Mouse (Mus musculus): ENCODE data around the gene Gm49630. TPM values are rescaled to one million over a fixed set of nuclear protein-coding genes. Genes with fewer than 3 reads are reported as not detected.
A peak's percentile ranks its signal among the peaks of the same experiment; 100 is the strongest.
"Not testable (repeated sequence)": the region's sequence is repeated elsewhere in the genome, so short reads cannot be mapped to it uniquely, and the experiment has no call there.

Gm49630 gene
- polyA plus RNA-seq, 1 experiment from 2014 or later, result not detected

DNA sequence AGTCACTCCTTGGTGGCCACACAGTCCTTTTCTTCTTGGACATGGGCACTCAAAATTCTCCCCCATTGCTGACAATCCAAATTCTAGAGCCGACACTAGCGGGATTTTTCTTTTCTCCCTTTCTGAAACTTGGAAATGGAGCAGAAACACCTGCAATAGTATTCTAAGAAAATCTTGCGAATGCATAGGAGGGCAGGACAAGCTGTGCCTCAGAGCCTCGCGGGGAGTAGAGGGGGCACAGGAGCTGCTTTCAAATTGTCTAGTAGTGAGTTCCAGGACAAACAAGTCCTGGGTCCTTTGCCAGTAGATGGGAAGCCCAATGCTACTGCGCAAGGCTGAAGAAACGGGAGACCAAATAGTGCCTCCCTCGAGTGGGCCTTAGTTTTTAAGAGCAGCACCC lies 23.9 kb upstream of the Gm49630 start:
- H3K9me3 ChIP-seq (ENCODE audit: control insufficient read depth, low read depth, low read length); H3K4me2 ChIP-seq (replicated peaks; ENCODE audit: low read depth, low read length); H3K9ac ChIP-seq (replicated peaks; ENCODE audit: low read depth, low read length); H3K27ac ChIP-seq (ENCODE audit: low read length); ATAC-seq (ENCODE audit: insufficient number of reproducible peaks, insufficient read depth, low FRiP score, low read depth); H3K4me1 ChIP-seq (ENCODE audit: control insufficient read depth, insufficient read depth, low read length); H3K36me3 ChIP-seq (ENCODE audit: control insufficient read depth, insufficient read depth, low read length); H3K4me3 ChIP-seq (ENCODE audit: low read depth, low read length); H3K27me3 ChIP-seq (ENCODE audit: control insufficient read depth, insufficient read depth, low read length): not testable (repeated sequence)
- WGBS, result 85% methylated on average over 7 of the region's 8 CpGs

DNA sequence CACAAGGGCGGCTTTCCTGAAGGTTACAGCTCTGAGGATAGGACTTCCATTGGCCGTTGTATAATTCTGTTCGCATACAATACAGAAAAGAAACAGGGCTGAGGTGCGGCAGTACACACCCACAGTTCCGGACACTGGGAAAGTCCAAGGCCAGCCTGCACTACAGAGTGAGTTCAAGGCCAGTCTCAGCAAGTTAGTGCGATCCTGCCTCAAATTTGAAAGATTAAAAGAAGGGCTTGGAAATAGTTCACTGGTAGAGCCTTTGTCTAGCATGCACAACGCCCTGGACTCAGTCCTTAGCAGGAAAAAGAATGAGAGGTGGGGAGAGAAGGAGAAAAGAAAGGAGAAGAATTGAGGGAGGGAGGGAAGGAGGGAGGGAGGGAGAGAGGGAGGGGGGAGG lies 23.3 kb upstream of the Gm49630 start:
- 91% methylated on average over 7 of the region's 7 CpGs for WGBS
- H3K9ac ChIP-seq (replicated peaks; ENCODE audit: low read depth, low read length); ATAC-seq (ENCODE audit: insufficient number of reproducible peaks, insufficient read depth, low FRiP score, low read depth): not testable (repeated sequence)

DNA sequence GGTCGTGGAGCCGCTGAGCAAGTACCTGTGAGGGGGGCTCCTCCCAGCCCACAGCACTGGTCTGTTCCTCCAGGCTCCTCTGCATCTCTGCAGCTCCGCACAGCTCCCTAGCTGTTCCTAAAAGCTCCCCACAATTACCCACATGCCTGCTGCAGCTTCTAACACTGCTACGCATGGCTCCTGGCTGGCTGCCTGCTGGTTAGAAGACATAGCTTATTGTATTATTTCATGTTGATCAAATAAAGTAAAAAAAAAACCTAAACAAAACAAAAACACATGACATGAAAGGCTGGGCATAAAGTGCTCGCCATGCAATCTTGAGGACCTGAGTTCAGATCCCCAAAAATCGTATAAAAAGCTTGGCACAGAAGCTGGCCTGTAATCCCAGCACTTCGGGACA lies 18.1 kb upstream of the Gm49630 start:
- 59% methylated on average over 7 of the region's 7 CpGs for WGBS
- H3K9ac ChIP-seq (replicated peaks; ENCODE audit: low read depth, low read length); H3K36me3 ChIP-seq (ENCODE audit: control insufficient read depth, insufficient read depth, low read length): not testable (repeated sequence)

More for the DNA sequence above, 23.3 kb upstream of the Gm49630 start:
- not testable (repeated sequence) for H3K4me1 ChIP-seq (ENCODE audit: control insufficient read depth, insufficient read depth, low read length); H3K9me3 ChIP-seq (ENCODE audit: control insufficient read depth, low read depth, low read length); H3K27ac ChIP-seq (ENCODE audit: low read length); H3K4me3 ChIP-seq (ENCODE audit: low read depth, low read length); H3K36me3 ChIP-seq (ENCODE audit: control insufficient read depth, insufficient read depth, low read length); H3K4me2 ChIP-seq (replicated peaks; ENCODE audit: low read depth, low read length); H3K27me3 ChIP-seq (ENCODE audit: control insufficient read depth, insufficient read depth, low read length)

DNA sequence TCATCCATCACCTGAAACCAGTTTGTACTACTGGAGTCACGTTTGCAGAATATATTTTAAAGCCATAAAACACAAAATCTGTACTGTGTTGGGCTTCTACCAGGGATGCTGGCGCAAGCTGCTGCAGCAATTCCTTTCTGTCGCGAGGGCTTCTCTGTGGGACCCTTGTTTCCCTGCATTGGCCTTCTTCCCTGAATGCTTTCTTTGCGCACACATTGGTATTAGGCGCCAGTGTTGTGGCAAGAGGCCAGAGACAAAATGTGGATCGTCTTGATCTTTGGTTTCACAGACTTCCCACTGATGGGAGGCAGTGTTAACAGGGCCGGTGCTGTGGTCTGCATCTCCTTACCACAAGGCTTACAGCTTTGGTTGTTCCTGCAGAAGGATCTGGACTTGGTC lies 17.2 kb upstream of the Gm49630 start:
- H3K9me3 ChIP-seq (ENCODE audit: control insufficient read depth, low read depth, low read length); H3K4me1 ChIP-seq (ENCODE audit: control insufficient read depth, insufficient read depth, low read length); H3K9ac ChIP-seq (replicated peaks; ENCODE audit: low read depth, low read length); H3K27me3 ChIP-seq (ENCODE audit: control insufficient read depth, insufficient read depth, low read length); H3K27ac ChIP-seq (ENCODE audit: low read length); H3K36me3 ChIP-seq (ENCODE audit: control insufficient read depth, insufficient read depth, low read length); H3K4me2 ChIP-seq (replicated peaks; ENCODE audit: low read depth, low read length); ATAC-seq (ENCODE audit: insufficient number of reproducible peaks, insufficient read depth, low FRiP score, low read depth); H3K4me3 ChIP-seq (ENCODE audit: low read depth, low read length): not testable (repeated sequence)
- WGBS, result 77% methylated on average over 6 of the region's 8 CpGs

More for the DNA sequence above, 18.1 kb upstream of the Gm49630 start:
- not testable (repeated sequence) for H3K27ac ChIP-seq (ENCODE audit: low read length); H3K9me3 ChIP-seq (ENCODE audit: control insufficient read depth, low read depth, low read length); H3K4me3 ChIP-seq (ENCODE audit: low read depth, low read length); H3K4me2 ChIP-seq (replicated peaks; ENCODE audit: low read depth, low read length); H3K4me1 ChIP-seq (ENCODE audit: control insufficient read depth, insufficient read depth, low read length); H3K27me3 ChIP-seq (ENCODE audit: control insufficient read depth, insufficient read depth, low read length); ATAC-seq (ENCODE audit: insufficient number of reproducible peaks, insufficient read depth, low FRiP score, low read depth)

DNA sequence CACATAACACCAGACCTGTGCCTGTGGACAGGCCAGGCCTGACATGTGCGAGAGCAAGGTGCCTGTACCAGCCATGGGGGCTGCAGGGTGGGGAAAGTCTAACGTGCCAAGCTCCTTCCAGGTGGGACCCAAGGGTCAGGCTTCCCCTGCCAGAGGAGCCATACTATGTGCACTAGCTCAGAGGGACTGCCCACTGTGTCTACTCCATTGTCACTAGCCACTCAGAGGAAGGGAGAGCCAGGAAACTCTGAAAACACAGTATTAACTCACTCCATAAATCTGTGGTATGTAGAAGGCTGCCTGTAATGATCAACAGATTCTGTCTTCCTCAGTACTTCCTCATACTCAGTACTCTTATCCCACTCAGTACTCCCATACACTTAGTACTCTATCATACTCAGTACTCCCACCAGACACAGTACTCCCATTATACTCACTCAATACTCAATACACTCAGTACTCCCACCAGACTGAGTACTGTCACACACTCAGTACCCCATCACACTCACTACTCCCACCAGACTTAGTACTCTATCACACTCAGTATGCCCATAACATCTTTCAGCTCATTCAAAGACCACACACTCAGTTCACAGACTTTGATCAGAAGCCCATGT lies 16.7 kb upstream of the Gm49630 start:
- H3K4me1 ChIP-seq (ENCODE audit: control insufficient read depth, insufficient read depth, low read length); H3K9ac ChIP-seq (replicated peaks; ENCODE audit: low read depth, low read length); H3K27me3 ChIP-seq (ENCODE audit: control insufficient read depth, insufficient read depth, low read length); H3K4me3 ChIP-seq (ENCODE audit: low read depth, low read length); H3K36me3 ChIP-seq (ENCODE audit: control insufficient read depth, insufficient read depth, low read length); H3K27ac ChIP-seq (ENCODE audit: low read length); H3K4me2 ChIP-seq (replicated peaks; ENCODE audit: low read depth, low read length); H3K9me3 ChIP-seq (ENCODE audit: control insufficient read depth, low read depth, low read length): not testable (repeated sequence)
- WGBS, result no CpG with 5 or more reads among the region's 2 CpGs
- 0 out of 2 replicates have a peak, but pooled peaks have one; percentile 39 for ATAC-seq (ENCODE audit: insufficient number of reproducible peaks, insufficient read depth, low FRiP score, low read depth)

DNA sequence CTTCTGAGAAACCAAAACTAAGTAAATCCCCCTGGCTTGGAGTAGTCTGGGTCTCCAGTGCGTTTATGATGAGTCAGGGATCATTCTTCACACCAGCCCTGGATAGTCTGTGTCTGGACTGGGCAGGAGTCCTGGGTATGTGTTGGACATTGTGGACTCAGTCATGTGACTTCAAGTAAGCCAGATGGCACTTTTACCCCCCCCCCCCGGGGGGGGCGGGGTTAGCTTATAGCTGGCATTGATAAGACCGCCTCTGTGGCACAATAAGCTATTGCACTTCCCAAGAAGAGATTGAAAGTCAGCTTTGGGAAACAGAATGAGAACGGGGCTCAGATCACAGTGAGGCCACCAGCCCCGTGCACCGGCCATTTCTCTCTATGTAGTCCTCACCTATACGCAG lies 14.2 kb upstream of the Gm49630 start:
- H3K9me3 ChIP-seq (ENCODE audit: control insufficient read depth, low read depth, low read length); H3K4me3 ChIP-seq (ENCODE audit: low read depth, low read length); H3K36me3 ChIP-seq (ENCODE audit: control insufficient read depth, insufficient read depth, low read length); H3K27ac ChIP-seq (ENCODE audit: low read length); H3K4me2 ChIP-seq (replicated peaks; ENCODE audit: low read depth, low read length); H3K27me3 ChIP-seq (ENCODE audit: control insufficient read depth, insufficient read depth, low read length); H3K4me1 ChIP-seq (ENCODE audit: control insufficient read depth, insufficient read depth, low read length); H3K9ac ChIP-seq (replicated peaks; ENCODE audit: low read depth, low read length); ATAC-seq (ENCODE audit: insufficient number of reproducible peaks, insufficient read depth, low FRiP score, low read depth): not testable (repeated sequence)
- WGBS, result 71% methylated on average over 8 of the region's 8 CpGs

DNA sequence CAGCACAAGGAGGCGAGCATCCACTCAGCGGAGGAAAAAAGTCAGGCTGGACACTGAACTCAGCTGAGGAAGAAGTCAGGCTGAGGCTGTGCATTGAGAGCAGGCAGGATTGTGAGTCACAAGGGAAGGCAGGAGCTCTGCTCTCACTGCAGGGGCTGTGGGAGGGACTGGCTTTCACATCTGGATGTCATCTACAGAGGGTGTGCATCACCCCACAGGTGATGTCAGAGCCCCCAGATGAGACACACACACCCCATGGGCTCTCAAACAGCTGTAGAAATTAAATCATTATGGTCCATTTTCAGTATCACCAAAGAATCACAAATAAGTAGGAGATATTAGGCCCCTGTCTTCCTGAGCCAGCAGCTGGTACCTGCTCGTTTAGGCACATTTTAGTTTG lies 13.6 kb upstream of the Gm49630 start, which contains the start of gene Unc93a2:
Gene Unc93a2, minus strand, starts transcription at position 101 of the 400 bp plus-strand sequence.
- H3K9ac ChIP-seq (replicated peaks; ENCODE audit: low read depth, low read length); H3K36me3 ChIP-seq (ENCODE audit: control insufficient read depth, insufficient read depth, low read length); ATAC-seq (ENCODE audit: insufficient number of reproducible peaks, insufficient read depth, low FRiP score, low read depth); H3K4me3 ChIP-seq (ENCODE audit: low read depth, low read length); H3K27ac ChIP-seq (ENCODE audit: low read length); H3K4me2 ChIP-seq (replicated peaks; ENCODE audit: low read depth, low read length); H3K27me3 ChIP-seq (ENCODE audit: control insufficient read depth, insufficient read depth, low read length); H3K9me3 ChIP-seq (ENCODE audit: control insufficient read depth, low read depth, low read length); H3K4me1 ChIP-seq (ENCODE audit: control insufficient read depth, insufficient read depth, low read length): not testable (repeated sequence)
- 79% methylated on average over 3 of the region's 3 CpGs for WGBS

DNA sequence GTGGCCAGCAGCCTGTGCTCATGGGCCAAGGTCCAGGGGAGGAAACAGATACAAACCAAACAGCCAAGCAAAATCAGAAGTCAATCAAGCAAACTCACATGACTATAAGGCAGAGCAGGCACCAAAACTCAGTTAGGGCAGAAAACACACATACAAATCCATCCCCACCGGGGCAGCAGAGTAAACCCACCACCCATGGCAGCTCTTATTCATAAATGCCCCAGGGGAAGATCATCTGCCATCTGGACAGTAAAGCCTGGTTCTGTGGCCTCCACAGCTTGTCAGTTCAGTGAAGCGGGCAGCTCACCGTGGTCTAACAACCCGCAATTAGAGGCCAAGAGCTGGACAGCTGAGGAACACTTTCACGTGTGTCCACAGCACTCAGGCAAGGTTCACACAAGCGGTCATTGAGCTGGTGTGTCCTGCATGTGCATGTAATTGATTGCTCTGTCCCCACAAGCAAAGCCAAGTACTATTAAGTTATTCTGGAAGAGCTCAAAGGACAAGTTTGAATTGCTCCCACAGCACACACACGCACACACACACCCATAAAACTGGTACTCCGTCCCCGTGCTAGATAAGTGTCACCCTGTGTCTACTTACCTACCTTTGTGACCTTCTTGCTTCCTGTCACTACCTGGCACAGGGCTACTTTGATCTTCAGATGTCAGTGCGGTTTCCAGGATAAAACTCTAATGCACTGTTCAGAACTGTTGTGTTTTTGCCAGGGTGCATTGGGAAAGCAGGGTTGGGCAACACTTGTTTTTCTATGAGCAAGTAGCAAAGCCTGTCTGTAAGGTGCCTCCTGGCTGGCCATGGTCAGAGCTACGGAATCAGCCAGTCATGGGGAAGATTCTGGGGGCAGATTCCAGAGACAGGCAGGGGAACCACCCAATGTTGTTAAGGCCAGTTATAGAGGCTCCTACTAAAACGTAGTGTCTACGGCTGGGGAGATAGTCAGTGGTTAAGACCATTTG lies 11.7 kb upstream of the Gm49630 start:
- 78% methylated on average over 10 of the region's 13 CpGs for WGBS
- not testable (repeated sequence) for ATAC-seq (ENCODE audit: insufficient number of reproducible peaks, insufficient read depth, low FRiP score, low read depth); H3K4me3 ChIP-seq (ENCODE audit: low read depth, low read length); H3K4me1 ChIP-seq (ENCODE audit: control insufficient read depth, insufficient read depth, low read length); H3K9me3 ChIP-seq (ENCODE audit: control insufficient read depth, low read depth, low read length); H3K4me2 ChIP-seq (replicated peaks; ENCODE audit: low read depth, low read length); H3K27me3 ChIP-seq (ENCODE audit: control insufficient read depth, insufficient read depth, low read length); H3K36me3 ChIP-seq (ENCODE audit: control insufficient read depth, insufficient read depth, low read length); H3K9ac ChIP-seq (replicated peaks; ENCODE audit: low read depth, low read length); H3K27ac ChIP-seq (ENCODE audit: low read length)
